Mouse (Mus musculus) thymus, postnatal 4 days (tissue): ENCODE data around the gene Actl7b.

Experiments
- DNase-seq: peaks from one replicate; pipeline ENCODE4 v3.0.0; 2021

Gene Actl7b

DNA sequence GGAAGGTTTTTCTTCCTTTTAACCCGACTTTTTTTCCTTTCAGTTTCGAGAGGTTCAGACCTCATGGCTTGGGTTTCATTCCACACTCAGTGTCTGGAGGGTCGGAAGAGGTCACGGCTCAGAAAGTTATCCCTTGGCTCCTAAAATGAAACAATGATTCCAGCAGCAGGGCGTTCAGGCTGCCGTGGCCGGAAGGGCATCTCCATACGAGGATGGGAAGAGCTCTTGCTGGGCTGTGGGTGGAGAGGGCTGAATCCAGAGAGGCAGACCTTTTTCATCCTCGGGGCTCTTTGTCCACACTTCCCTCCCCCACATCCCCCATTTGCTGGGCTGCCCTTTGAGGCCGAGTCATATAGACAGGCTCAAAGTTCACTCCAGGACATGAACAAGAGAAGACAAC is 39.0 kb downstream of the Actl7b start:
- DNase-seq, result no peak

DNA sequence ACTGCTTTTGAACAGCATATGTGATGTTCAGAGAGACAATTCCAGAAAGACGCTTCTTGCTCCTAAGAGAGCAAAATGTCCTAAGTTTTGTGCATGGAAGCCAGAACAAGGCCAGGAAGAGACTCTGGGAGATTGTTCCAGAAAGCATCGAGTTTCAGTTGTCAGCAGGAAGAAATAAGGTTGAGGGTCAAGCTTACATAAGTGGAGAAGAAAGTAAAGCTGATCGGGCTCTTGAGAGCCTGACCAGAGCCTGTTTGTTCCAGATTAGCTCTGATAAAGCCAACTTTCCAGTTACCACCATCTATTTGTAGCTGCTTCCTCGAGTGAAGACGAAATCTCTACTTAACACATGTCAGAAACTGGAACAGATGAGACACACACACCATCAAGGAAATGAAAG is 42.6 kb downstream of the Actl7b start:
- no peak for DNase-seq

DNA sequence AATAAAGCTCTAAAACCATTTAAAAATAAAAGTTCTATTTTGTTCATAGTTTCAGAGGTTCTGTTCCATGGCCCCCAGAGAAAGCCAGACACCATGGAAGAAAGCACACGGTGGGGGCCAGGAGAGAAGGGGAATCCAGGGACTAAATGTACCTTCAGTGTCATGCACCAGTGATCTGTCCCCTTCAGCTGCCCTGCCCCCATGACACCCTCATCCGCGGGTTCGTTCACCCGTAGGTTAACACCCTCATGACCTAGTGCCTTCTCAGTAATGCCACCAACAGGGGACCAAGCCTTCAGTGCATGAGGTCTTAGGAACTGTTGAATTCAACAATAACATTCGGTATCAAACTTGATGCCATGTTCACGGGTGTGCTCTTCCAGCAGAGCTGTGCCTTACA is 44.8 kb downstream of the Actl7b start:
- DNase-seq, result no peak
